Mouse (Mus musculus) kidney, postnatal 25 days (tissue): Measurements from ENCODE around the gene Soat1.

ENCODE experiments used
- DNase-seq, 2 experiments: peaks; one replicate each; pipeline ENCODE4 v3.0.0; 2021; ENCODE audit warnings: mixed read lengths in 2 of 2

The Soat1 gene

DNA sequence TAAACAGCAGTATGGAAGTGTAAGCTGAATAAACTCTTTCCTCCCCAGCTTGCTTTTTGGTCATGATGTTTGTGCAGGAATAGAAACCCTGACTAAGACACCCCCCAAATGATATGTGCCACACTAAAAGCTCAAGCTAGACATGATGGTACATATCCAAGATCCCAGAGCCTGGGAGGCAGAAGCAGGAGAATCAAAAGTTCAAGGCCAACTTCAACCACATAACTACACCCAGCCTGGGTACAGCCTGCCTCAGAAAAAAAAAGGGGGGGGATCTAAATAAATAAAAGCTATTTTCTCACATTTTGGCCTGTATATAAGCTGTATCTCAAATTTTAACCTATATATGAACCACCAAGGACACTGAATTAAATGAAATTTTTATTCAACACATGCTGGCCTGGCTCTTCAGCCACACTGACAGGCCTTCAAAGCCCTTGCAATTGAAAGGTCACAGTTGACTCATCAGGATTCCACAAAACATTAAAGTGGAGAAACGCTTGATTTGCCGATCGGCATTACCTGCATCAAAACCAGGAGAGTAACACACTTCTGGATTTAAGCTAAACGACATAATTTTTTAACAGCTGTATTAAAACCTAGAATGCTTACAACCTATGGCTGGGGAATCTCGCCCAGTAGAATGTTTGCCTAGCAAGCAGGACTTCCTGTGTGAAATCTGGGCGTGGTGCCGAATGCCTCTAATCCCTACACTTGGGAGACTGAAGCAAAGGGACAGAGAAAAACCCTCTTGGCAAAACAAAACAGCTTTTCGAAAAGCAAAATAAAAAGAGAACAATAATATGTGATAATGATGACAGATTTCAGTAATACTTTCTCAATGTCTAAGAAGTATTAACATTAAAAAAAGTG, 9.9 kb downstream of the Soat1 start:
- DNase-seq, result peak in 1 of 2 experiments; percentile 9

- peak; percentile 69 to 83 for DNase-seq
Observed at GRCm38 (mm10) chr1:156462273-156462991, 11.7 kb downstream of the Soat1 start.

DNA sequence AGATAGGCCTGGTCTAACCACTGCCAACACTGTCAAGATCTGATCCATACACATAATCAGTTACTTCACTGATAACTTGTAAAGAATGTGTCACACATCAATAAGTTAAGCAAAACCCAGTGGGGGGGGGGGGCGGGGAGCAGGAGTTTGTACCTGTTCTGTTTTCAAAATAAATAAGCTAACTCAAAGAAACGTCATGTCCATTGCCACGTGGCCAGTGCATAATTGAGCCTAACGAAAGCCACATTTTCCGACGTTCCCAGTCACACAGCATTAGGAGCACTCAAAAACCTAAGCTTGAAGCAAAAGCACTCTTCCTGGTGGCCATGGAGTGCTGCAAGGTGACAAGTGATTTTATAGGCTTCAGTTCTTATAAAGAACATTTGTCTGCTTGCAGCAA, 13.1 kb downstream of the Soat1 start:
- no peak for DNase-seq

DNA sequence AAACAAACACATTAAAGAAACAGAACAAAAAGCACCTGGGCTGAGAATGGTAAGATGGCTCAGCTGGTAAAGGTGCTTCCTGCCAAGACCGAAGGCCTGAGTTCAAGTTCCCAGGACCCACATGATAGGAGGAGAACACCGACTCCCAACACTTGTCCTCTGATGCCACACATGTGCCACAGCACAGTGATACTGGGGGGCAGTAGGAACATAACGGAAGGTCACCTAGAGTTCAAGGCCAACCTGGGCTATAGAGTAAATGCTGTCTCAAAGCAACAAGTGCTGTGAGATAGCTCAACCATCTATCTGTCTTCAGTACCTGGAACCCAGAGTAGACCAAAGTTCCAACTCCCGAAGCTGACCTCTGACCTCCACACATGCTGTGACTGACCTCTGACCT, 13.9 kb downstream of the Soat1 start:
- DNase-seq, result no peak

GRCm38 (mm10) chr1:156459690-156460089, 14.4 kb downstream of the Soat1 start:
- DNase-seq, result no peak

- peak in 1 of 2 experiments; percentile 20 for DNase-seq
Observed at GRCm38 (mm10) chr1:156458391-156459060, 15.6 kb downstream of the Soat1 start.

DNA sequence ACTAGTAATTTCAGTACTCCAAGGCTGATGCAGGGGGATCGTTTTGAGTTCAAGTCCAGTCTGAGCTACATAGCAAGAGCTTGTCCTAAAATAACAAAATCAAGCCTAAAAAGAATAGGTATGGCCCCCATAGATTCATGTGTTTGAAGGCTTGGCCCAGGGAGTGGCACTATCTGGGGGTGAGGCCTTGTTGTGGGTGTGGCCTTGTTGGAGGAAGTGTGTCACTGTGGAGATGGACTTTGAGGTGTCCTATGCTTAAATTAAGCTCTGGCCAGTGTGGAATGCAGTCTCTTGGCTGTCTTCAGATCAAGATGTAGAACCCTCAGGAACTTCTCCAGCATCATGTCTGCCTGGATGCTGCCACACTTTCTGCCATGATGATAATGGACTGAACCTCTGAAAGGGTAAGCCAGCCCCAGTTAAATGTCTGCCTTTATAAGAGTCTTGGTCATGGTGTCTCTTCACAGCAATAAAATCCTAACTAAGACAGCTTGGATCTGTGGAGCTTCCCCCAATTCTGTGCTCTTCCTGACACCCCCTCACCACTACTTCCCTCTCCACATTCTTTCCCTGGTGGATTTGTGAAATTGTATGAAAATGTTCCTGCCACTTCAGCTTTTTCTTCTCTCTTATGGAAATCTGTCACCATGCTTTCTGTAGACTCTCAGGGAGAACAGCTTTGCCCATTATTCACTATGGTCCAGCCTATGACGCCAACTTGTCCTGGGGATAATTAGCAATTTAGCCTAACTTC, 18.9 kb downstream of the Soat1 start:
- no peak for DNase-seq

DNA sequence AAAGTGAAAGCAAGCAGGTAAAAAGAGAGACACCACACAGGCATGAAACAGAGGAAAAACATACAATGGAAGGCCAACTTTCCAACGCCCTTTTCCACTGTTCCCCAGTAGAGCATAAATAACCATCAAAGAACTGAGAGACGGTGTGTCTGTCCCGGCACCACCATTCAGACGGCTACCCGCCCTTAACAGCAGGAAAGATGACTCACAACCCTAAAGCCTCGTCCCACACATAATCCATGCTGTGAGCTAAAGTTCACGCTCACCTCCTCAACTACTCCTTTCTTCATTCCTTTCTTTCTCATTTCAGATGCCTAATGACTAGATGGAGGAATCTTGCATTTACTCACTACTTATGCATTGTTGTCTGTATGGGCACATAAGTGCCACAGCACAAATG, 19.7 kb downstream of the Soat1 start:
- no peak for DNase-seq

DNA sequence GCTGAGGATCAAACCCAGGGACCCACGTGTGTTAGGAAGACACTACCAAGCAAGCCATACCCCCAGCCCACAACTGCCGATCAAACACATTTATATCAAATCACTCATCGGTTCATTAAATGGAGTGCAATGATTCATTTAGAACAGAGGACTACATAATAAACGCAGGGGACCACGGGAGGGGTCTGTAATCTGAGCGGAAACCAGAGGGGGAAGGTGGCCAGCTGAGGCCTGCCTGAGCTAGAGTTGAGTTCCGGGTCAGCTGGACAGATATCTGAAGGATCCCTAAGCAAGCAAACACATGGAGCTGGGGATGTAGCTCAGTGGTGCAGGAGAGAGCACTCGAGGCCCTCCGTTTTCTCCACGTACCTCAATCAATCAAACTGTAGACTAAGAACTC, 20.3 kb downstream of the Soat1 start:
- DNase-seq, result no peak

- no peak for DNase-seq
Observed at GRCm38 (mm10) chr1:156450478-156450877, 23.7 kb downstream of the Soat1 start.

- DNase-seq, result no peak
Observed at GRCm38 (mm10) chr1:156449691-156450090, 24.4 kb downstream of the Soat1 start.

- no peak for DNase-seq
Observed at GRCm38 (mm10) chr1:156449089-156449488, 25.0 kb downstream of the Soat1 start.

DNA sequence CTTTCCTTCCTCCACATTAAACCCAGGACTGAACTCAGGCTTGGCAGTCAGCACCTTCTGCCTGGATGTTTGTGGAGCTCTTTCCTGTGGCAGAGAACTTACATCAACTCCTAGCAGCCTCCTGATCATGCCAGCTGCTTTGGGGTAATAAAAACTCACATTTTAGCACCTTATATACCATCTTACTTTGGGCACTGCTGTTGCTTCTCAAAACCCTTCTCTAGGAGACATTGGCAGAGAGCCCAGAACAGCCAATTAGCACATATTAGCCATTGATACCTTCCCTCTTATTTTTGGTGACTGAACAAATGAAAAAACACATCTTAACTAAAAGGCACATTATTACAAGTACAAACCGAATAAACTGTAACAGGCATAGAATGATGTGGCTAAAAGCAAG, 29.1 kb downstream of the Soat1 start:
- DNase-seq, result no peak

DNA sequence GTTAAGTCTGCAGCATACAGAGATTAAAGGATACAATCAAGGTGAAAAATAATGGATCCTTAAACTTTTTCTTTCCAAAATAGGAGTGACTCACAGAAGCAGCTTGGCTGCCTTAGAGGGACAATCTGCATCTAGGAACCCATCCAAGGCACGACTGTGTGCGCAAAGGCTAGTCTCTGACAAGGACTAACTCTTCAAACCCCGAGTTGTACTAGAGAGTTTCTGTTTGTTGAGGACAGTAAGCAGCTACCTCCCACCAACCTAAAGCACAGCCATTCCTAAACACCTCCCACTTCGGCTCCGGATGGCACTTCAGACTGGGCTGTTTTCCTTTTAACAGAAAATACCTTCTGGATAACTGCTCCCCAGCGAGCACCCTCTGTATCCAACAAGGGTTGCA, 31.4 kb downstream of the Soat1 start:
- no peak for DNase-seq

- DNase-seq, result no peak
Observed at GRCm38 (mm10) chr1:156442266-156442665, 31.9 kb downstream of the Soat1 start.

DNA sequence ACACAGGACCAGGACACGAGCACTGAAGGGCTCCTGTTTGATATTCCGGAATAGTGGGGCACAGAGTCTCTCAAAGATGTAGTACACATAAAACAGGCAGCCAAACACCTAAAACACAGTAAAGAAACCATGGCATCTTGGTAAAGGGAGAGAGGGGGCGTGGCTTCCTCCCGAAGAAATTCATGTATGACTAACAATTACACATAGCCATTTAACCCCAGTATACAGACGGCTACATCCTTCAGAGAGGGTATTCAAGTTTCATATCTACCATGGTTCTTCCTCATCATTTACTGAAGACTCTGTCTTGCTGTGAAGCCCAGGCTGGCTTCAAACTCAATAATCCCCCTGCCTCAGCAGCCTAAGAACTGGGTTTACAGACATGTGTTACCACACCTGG, 36.4 kb downstream of the Soat1 start:
- no peak for DNase-seq

- no peak for DNase-seq
Observed at GRCm38 (mm10) chr1:156437016-156437708, 37.0 kb downstream of the Soat1 start.

- DNase-seq, result no peak
Observed at GRCm38 (mm10) chr1:156433497-156433896, 40.6 kb downstream of the Soat1 start.

GRCm38 (mm10) chr1:156432498-156432897, 41.6 kb downstream of the Soat1 start:
- no peak for DNase-seq

- DNase-seq, result no peak
Observed at GRCm38 (mm10) chr1:156428434-156428833, 45.7 kb downstream of the Soat1 start.

GRCm38 (mm10) chr1:156425746-156426145, 48.4 kb downstream of the Soat1 start:
- DNase-seq, result no peak

DNA sequence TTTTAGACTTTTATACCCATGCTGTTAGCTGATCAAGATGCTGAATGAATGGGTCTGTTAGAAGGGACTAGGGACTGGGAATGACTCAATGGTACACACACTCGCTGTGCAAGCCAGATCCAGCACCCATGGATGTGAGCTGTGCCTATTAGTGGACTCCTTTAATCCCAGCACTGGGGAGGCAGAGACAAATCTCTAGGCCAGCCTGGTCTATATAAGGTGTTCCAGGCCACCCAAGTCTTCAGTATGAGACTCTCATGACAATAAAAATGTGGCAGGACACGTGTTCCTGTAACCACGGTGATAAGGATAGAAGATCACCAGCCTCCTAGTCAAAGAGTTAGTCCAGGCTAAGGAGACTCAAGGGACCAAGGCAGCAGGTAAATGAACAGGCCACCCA, 50.1 kb downstream of the Soat1 start:
- no peak for DNase-seq
